9 mouse cellular contexts compared by ENCODE assay signal in genomic region chr8:71558071-71558957, GRCm38 (mm10). TPM values are rescaled to one million over a fixed set of nuclear protein-coding genes. Genes with fewer than 3 reads are reported as not detected.
DNase-seq lines count a peak whose midpoint lies in the region; TF ChIP-seq lines count a peak whose summit lies in the region.
"Had no signal": no experiment of that assay in that cellular context is flagged by ENCODE, and none has a peak within 500 bp of the region (broad histone marks: within the 10 kb centered on the region; RNA-seq: fewer than 3 reads in every experiment).

Gene Tmem221 (minus strand): TSS chr8:71558871.

- H3ac ChIP-seq in myocyte (ENCODE audit: control insufficient read depth, insufficient read length) = no peak within 1 kb of the TSS

- H3K27ac ChIP-seq in left cerebral cortex, adult 2 months = no peak within 1 kb of the TSS
- no peak within 1 kb of the TSS for H3K27ac ChIP-seq in brown adipose tissue, adult 24 weeks (replicated peaks; ENCODE audit: low read depth, low read length)
- no peak within 1 kb of the TSS for H3K27ac ChIP-seq in cerebellum, adult 2 months (ENCODE audit: insufficient read depth, low read length)

- no peak for TF ChIP-seq CTCF in left cerebral cortex, adult 2 months (IDR thresholded peaks at IDR 0.05)
- TF ChIP-seq CTCF in cerebellum, adult 2 months (IDR thresholded peaks at IDR 0.05; ENCODE audit: borderline replicate concordance, insufficient read depth, low read depth, low read length) = no peak

- no peaks in the 10 kb centered on the region for H3K36me3 ChIP-seq in myocyte (ENCODE audit: control insufficient read depth, insufficient read depth)

- DNase-seq in left cerebral cortex, adult 2 months (ENCODE audit: extremely low spot score in 1 of 2, low spot score in 2 of 2) = no peak
- DNase-seq in left cerebral cortex, postnatal 10 days (ENCODE audit: extremely low spot score in 1 of 2, low spot score in 2 of 2) = no peak
- DNase-seq in induced T-regulatory cell, adult 2 months (ENCODE audit: low read depth) = peak; percentile 80
- DNase-seq in cerebellum, adult 2 months = no peak
- no peak for DNase-seq in spleen, postnatal 36 days (ENCODE audit: low spot score in 2 of 2)
- DNase-seq in frontal cortex, postnatal 25 days (ENCODE audit: low spot score in 2 of 2) = no peak

- 6% methylated on average over 70 of the region's 70 CpGs for WGBS in cerebellum, adult 2 months

- H3K27me3 ChIP-seq in myocyte (ENCODE audit: control insufficient read depth, insufficient read depth, insufficient read length) = peaks cover 12% of the 10 kb centered on the region
- peaks cover 3% of the 10 kb centered on the region; the same call in 1 of the 2 replicates for H3K27me3 ChIP-seq in cerebellum, adult 2 months (ENCODE audit: control insufficient read depth, insufficient read depth, low read length)

- H3K4me2 ChIP-seq in myocyte (ENCODE audit: low read depth) = peak within 1 kb of the TSS; percentile 67

- intact Hi-C loops in left cerebral cortex, adult 2 months (cut with DNase I) = no loop called here
- intact Hi-C loops in left cerebral cortex, postnatal 10 days (cut with DNase I) = no loop called here

- peak within 1 kb of the TSS; percentile 17; the same call in 1 of the 2 replicates for H3K4me3 ChIP-seq in left cerebral cortex, adult 2 months
- peak within 1 kb of the TSS; percentile 51 for H3K4me3 ChIP-seq in brown adipose tissue, adult 24 weeks (ENCODE audit: insufficient read depth, low read depth, low read length)
- H3K4me3 ChIP-seq in myocyte = no peak within 1 kb of the TSS
- no peak within 1 kb of the TSS for H3K4me3 ChIP-seq in cerebellum, adult 2 months (replicated peaks; ENCODE audit: insufficient read depth, low read depth, low read length)

- no peaks in the 10 kb centered on the region for H3K4me1 ChIP-seq in brown adipose tissue, adult 24 weeks (ENCODE audit: control insufficient read depth, insufficient read depth, insufficient read length, low read length)
- no peaks in the 10 kb centered on the region for H3K4me1 ChIP-seq in cerebellum, adult 2 months (ENCODE audit: control insufficient read depth, insufficient read depth, low read length)

- TF ChIP-seq POLR2A in myocyte (IDR thresholded peaks at IDR 0.05; ENCODE audit: insufficient read length, low read depth) = no peak
- TF ChIP-seq POLR2A in cerebellum, adult 2 months (IDR thresholded peaks at IDR 0.05; ENCODE audit: borderline replicate concordance, insufficient read depth, low read length) = no peak

- no peaks in the 10 kb centered on the region for H3K79me2 ChIP-seq in myocyte (ENCODE audit: control insufficient read depth, insufficient read depth)

TF ChIP-seq in myocyte, 11 proteins besides CTCF, POLR2A, EP300 and RAD21:
- TF ChIP-seq MYOD1 (IDR thresholded peaks at IDR 0.05; ENCODE audit: control insufficient read depth in 1 of 3, insufficient read length in 2 of 3, low read depth in 2 of 3) (peak in 1 of 3 experiments; percentile 36), MYOG (IDR thresholded peaks at IDR 0.05; ENCODE audit: control insufficient read depth in 1 of 3, insufficient read depth in 1 of 3, insufficient read length in 2 of 3, low read depth in 2 of 3) (no peak)

RNA-seq across cellular contexts. Expression of gene Tmem221, which starts in this region (rescaled TPM):
- not detected for total RNA-seq in left cerebral cortex, adult 2 months (2021)
- total RNA-seq in left cerebral cortex, postnatal 10 days (2021) = not detected
- polyA plus RNA-seq in brown adipose tissue, adult 24 weeks (2012; ENCODE audit: insufficient read depth, insufficient read length, missing spikeins) = not detected in 2 replicates
- polyA plus RNA-seq in myocyte (2012; fragmentation: generic; extraction: Trizol) = 0.20 TPM
- polyA plus RNA-seq in cerebellum, adult 2 months (2012; rRNA removed) = 0.21 and 0.26 TPM in 2 replicates
- total RNA-seq: common myeloid progenitor, adult 5-6 weeks had no signal

Comparison
In these comparisons a context has a peak if more than half of its experiments do, and no peak if none do; other contexts are left out.
1. H3K4me3 ChIP-seq: peak in left cerebral cortex, adult 2 months (single experiment) and brown adipose tissue, adult 24 weeks (single experiment); none in myocyte (single experiment) and cerebellum, adult 2 months (single experiment).